Mouse (Mus musculus) CD4-positive, CD25-positive, alpha-beta regulatory T cell (primary cell): ENCODE data around the gene Psg27. TPM values are rescaled to one million over a fixed set of nuclear protein-coding genes. Genes with fewer than 3 reads are reported as not detected.

Source experiments
- polyA plus RNA-seq: library from polyadenylated mRNA; unstranded; fragments of 100-300 nt; shearing (Covaris generic); gene quantifications from one replicate; pipeline ENCODE4 v1.2.1, GENCODE M21; 2017

The Psg27 gene
- polyA plus RNA-seq = not detected

DNA sequence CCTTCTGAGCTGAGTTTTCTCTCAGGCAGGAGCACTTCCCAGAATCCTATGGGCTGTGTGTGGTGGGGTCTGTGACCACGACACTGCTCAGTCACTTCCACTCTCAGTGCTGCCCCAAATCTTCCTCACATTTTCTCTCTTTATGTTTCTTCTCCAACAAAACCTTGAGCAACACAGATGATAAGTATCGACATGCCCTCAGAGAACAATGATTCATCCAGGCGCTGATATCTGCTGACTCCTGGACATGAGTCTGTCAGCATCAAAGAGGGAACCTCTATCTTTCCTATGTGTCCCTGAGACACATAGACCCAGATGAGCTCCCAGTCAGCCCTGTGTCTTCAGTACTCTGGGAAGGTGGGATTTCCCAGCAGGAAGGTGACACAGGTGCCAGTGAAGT, at the start of gene Psg27:
Psg27 (minus strand) TSS at position 101 of the 400 bp plus-strand sequence.

DNA sequence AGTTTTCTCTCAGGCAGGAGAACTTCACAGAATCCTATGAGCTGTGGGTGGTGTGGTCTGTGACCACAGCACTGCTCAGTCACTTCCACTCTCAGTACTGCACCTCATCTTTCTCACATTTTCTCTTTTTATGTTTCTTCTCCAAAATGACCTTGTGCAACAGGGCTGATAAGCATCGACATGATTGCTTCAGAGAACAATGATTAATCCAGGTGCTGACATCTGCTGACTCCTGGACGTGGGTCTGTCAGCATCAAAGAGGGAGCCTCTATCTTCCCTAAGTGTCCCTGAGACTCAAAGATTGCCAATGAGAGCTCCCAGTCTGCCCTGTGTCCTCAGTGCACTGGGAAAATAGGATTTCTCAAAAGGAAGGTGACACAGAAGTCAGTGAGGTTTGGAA, 49.3 kb upstream of the Psg27 start, which contains the start of gene Psg23:
Psg23 (minus strand) TSS at position 101 of the 400 bp plus-strand sequence.

DNA sequence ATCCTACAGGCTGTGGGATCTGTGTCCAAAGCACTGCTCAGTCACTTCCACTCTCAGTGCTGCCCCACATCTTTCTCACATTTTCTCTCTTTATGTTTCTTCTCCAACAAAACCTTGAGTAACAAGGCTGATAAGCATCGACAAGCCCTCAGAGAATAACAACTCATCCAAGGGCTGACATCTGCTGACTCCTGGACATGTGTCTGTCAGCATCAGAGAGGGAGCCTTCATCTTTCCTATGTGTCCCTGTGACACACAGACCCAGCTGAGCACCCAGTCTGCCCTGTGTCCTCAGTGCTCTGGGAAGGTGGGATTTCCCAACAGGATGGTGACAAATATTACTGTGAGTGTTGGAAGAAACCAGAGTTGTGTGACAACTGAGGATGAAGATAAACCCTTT, 34.9 kb downstream of the Psg27 start, which contains the start of gene Psg25:
Psg25 (minus strand) TSS at position 101 of the 400 bp plus-strand sequence.

Other genes starting within 250 kb of the Psg27 start
- gene Psg18, start 212.3 kb downstream of the Psg27 start, polyA plus RNA-seq = not detected
- gene Psg28, start 135.3 kb downstream of the Psg27 start, polyA plus RNA-seq = not detected
- gene Psg26, start 83.1 kb downstream of the Psg27 start, polyA plus RNA-seq = not detected
- gene Psg25, start 35.0 kb downstream of the Psg27 start, polyA plus RNA-seq = not detected
- not detected for gene Psg23, start 49.2 kb upstream of the Psg27 start, polyA plus RNA-seq
- not detected for gene Psg21, start 89.4 kb upstream of the Psg27 start, polyA plus RNA-seq
- gene Psg20, start 118.9 kb upstream of the Psg27 start, polyA plus RNA-seq = not detected
- gene Psg22, start 150.8 kb upstream of the Psg27 start, polyA plus RNA-seq = not detected
- not detected for gene Psg19, start 231.2 kb upstream of the Psg27 start, polyA plus RNA-seq